Mouse (Mus musculus): ENCODE results near the gene Cobl.
A peak's percentile ranks its signal among the peaks of the same experiment; 100 is the strongest.

The Cobl gene

DNA sequence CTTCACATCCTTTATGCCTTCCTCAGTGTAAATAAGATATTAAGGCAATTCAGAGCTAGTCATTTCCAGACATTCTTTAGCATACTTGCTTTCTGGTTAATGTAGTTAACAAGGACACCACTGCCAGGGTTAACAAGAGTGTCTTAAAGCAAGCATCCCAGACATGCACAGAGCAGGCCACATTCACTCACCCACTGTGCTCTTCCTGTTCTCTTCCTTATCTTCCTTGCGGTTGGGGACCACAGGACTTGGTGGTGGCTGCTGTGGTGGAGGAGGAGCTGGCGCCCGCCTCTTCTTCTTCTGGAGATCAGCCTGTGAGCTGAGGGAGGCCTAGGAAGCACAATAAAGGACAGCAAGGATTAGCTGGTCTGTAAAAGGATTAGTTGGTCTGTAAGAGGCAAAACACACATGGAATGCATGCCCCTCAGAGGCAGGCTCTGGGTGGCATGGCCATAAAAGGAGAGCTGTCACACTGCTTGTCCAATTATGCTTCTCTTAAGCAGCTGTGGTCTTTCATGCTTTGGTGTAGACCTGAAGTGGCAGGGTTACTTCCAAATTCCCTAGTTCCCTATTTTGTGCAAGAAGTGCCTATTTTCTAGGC is 155.2 kb downstream of the Cobl start:
- DNase-seq (ENCODE audit: low read depth), result no peak

DNA sequence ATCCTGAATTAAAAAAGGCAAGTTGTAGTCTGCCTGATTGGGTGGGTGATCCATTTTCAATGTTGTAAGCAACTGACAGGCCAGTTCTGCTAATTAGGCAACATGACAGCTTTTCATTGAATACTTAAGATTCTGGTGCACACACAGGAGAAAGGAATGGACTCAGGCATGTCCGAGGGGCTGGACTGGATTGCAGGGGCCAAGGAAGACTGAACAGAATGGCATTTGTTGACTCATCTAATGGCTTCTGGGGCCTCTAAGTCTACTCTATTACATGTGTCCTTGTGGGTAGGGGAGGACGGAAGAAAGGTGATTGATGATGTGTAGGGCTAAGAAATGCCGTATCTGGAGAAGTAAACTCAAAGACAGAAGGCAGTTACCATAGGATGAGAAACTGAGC is 159.9 kb downstream of the Cobl start:
- DNase-seq (ENCODE audit: low read depth), result no peak

DNA sequence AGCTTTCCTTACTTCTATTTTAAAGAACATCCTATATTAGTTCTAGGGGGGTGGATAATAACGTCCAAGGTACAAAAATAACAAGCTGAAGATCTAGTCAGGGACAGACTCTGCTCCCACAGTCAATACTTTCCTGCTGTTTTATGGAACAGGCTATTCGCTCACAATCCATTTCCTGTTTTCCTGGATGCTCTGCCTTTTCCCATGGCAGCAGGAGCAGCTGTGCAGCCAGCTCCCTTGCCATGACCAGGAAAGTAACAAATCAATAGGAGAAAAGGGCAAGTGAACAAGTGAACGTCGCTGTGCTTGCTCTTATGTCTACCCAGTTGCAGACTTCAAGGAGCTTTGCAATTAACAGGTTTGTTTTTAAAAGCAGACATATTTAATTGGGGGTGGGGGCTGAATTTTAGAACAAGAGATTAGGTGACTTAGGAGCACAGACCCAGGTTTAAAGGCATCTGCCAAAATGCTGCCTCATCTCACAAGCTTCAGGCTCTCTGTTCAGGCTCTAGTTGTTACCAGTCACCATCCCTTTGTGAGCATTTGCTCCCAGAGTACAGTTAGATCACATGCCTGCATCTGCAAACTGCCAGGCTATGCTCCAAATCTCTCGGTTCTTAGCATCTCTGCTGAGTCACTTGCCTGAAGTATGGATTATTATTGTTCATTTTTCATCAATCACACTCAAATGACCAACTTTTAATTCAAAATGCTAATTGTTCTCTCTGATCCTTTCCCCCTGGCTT is 164.9 kb downstream of the Cobl start:
- no peak for DNase-seq (ENCODE audit: low read depth)

DNA sequence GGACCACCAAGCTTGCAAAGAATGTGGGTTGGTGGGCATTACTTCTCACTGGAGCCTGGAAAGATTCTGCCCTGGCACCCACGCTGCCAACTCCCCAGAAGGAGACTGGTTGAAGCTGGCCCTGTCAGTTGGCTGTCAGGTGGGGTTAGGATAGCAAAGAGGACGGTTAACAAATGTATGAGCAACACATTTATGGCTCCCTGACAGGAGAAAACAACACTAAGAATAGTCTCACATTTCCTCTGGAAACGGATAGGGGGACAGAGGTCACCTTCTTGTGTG is 173.2 kb downstream of the Cobl start:
- no peak for DNase-seq (ENCODE audit: low read depth)

DNA sequence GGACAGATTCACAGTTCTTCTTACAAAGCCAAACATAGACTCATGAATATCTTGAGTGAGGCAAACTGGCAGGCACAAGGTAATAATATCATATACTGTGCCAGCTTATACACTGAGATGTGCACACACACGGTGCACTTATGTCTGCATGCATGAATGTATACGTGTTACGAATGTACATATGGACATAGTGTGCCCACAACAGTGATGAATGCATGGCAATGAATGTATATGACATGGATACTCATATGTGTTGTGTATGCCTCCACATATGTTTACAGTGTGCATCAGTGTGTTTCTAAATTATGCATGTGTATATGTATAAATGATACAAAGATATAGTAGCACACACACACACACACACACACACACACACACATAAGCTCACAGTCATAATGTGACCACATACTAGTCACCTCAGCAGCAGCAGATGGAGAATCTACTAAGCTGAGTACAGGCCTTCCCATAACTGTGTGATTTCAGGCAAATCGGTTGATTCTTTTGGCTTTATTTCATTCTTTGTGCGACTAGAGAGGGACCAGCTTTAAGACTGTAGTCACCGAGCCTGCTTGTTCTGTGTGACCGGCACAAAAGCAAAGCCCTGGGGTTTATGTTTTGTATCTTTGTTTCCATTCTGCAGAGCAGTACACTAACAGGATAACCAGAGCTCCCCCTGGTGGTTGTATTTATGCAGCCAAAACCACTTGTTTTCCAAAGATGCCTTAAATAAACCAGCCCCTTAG is 173.7 kb downstream of the Cobl start:
- DNase-seq (ENCODE audit: low read depth), result peak; percentile 63

DNA sequence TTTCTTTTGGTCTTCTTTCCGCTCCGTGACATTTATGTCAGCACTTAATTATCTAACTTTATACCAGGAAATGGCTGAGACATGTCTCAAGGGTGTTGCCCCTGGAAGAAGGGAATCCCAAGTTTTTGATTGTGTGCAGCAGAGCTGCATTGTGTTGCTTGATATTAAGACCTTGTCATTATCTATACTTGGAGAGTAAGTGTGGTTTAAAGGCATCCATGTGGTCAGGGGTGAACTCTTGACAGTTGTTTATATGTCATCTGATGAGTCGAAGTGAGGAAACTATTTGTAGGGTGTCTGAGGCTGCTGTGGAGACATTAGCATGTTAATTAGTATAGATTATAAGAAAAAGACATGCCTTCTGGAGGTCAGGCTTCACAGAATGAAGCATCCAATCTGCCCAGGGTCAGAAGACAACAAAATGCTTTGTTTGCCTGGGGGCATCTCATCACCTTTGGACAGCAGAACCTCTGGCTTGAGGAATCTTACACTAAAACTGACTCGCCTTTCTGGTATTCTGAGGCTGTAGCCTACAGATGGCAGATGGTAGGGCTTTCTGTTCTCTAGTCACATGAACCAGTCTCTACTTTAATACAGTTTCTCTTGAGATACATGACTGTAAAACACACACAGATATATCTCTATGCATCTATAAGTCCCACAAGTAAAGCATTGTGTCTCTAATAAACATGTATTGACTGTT is 179.3 kb downstream of the Cobl start:
- DNase-seq (ENCODE audit: low read depth), result no peak

DNA sequence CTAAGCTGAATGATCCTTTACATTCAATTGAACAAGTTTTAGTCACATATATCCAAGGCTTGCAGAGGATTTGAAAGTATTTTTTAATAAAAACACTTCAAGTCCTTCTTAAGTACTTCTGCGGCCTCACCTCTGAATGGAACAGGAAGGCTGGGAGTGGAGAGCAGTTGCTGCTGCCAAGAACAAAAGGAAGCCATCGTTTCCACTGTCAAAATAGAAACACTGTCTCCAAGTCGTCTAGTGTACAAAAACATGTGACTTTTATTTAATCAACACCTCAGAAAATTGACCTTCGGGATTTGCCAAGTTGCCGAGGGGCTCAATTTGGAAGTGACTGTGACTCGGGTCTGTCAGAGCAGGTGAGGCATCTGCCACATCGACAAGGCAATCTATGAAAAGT is 184.0 kb downstream of the Cobl start:
- no peak for DNase-seq (ENCODE audit: low read depth)

DNA sequence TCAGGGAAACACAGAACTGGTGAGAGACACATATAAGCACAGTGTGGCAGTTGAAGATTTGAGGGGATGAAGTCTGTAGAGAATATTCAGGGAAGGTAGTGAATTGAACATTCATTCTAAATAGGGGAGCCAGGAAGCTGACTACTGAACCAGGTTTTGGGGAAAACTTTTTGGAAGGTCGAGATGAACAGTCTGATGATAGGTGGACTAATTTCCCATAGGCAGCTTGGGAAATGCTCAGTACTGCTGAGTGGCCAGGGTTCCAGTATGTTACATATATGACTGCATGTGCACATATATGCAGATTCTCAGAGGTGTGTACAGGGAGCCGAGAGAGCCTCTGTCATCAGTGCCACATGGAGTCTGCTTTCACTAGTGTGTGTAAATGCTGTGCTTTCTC is 190.5 kb downstream of the Cobl start:
- no peak for DNase-seq (ENCODE audit: low read depth)

DNA sequence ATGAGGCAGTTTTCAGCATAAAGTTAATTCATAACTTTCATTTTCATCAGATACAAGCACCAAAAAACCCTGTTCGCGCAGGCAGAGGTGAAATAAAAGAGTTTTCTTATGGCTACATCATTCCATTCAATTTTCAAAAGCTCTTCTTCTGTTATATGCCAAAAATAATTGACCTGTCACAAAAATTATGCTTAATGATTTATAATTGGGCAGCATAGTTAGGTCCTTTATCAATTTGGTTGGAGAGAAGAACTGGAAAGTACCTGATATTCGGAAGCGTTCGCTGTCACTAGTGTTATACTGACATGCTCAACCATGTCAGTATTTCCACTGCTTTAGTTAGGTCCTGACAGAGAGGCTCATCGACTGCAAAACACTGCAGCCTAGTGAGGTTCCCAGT is 191.0 kb downstream of the Cobl start:
- no peak for DNase-seq (ENCODE audit: low read depth)

DNA sequence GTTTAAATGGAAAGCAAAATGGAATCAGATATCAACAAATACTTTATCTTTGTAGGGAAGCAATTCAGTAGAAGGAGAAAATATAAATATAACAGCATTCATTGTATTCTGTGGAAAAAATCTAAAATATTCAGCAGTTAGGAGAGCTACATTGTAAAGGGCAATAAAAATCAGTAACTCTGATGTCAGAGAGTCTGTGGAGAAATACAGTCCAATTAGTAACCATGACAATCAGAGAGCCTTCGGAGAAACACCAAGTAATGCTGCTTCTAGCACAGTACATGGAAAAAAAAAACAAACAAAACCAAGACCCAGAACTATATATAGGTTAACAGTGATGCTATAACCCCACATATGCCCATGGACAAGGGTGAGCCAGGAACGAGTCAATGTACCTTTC is 206.3 kb downstream of the Cobl start:
- DNase-seq (ENCODE audit: low read depth), result no peak

DNA sequence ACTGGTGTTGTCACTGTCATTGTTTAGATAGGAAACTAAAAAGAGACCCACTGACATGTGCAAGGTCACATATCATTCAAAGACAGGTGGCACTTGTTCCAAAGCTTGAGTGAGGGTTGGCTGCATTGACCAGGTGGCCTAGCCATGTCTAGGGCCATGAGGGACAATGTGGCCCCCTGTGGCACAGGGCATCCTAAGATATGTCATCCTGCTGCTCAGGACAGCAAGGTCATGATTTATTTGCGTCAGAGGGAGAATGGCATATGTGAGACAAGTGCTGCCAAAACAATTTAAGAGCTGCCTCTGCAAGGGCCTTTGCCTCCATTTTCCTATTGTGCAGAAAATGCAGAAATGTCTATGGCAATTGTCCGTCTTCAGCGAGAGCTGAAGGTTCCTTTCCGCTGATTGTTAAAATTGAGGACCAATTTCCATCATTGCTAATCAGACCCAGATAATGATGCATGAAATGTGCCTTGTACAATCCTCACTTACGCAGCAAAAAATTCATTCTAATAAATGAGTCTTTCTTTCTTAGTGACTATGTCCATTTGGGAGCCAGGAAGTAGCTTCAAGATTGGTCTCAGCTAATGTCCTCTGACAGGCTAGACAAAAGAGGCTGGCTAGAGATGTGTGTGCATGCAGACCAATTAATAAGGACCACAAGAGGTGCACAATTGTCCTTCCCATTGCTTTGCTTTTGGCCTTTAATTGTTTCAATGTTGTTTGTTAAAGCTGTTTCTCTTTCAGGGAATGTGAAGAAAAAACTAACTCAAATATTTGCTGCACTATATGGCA is 207.2 kb downstream of the Cobl start:
- DNase-seq (ENCODE audit: low read depth), result no peak

DNA sequence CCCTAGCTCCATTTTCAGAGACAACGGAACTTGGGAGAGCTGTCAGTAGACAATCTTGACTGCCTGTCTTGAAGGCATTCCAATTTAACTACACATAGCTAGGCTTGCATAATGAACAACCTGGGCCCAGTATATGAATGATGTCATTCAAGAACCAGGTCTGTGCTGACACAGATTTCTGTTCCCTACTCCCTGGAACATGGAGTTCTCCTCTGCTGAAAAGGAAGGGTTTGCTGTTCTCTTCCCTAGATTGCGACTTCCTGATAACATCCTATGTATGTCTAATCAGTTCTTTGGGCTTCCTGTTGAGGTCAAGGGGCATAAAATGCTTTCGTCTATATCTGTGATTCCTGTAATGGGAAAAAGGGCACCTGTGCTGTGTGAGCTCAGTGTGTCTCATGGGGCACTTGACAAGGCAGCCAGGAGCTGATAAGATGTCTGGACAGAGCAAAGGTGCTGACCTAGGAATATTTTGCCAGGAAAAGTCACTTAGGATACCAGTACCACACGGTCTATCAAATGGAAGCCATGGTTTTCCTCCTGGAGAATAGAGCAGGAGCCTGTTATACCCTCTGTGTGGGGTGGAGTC is 219.3 kb downstream of the Cobl start:
- DNase-seq (ENCODE audit: low read depth), result no peak

DNA sequence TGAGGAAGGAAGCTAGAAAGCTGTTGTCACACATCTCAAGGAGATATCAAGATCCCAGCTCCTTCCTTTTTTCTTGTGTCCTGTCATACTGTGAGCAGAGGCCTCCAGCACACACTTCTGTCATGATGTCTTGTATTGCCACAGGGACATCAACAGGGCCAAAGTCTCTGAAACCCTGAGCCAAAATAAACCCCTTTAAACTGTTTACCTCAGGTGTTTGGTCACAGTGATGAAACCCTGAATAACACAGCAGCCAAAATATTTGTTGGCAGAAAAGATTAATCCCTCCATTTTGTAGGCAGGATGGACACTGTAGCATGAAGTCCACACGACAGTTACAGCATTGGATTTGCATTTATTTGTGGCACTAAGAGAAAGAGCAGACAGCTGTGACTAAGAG is 228.4 kb downstream of the Cobl start:
- DNase-seq (ENCODE audit: low read depth), result no peak

DNA sequence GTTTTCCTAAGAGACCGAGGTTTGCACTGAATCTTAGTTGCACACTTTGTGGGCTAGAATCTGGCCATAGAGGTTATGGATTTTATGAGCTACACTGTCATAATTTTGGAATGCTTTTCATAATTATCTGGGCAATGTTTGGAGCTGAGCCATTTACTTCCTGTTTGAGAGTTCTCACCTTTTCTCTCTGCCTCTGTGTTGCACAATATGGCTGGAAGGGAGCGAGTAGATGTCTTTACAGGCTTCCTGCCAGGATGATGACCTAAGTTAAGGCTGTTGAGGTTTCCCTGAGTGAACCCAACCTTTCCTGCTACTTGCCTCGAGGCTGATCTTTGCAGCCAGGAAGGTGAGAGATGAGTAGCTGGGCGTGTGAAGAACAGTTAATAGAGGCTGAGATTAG is 229.9 kb downstream of the Cobl start:
- DNase-seq (ENCODE audit: low read depth), result no peak

DNA sequence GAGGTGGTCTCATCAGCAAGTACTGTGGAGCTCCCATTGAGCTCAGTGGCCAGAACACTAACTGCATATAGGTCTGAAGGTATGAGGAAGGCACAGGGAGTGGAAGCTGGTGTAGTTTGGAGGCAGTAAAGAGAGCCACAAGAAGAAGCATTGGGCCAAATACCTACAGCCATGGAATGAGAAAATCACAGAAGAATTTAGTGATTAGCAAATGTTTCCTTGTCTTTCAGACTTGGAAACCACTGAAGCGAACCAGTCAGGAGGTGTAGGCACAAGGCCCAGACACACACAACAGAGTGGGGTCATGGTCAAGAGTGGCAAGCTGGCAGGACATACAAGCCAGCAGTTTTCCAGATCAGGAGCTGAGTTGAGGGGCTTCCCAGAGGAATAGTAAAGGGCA is 230.6 kb downstream of the Cobl start:
- no peak for DNase-seq (ENCODE audit: low read depth)

DNA sequence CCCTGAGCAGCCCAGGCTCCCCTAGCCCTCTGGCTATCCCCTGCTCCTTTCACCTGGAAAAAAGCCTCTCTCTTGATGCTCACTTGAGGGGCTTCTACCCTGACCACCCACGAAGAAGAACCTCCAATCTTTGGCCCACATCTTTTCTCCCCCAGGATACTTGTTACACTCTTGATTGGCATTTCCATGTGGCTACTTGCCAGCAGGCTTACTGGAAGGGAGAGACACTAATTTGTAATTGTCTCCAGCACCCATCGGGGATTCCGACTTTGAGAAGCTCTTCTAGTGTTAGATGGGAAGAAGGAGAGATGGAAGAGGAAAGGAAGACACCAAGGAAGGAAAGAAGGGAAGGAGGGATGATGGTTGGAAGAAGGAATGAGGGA is 232.0 kb downstream of the Cobl start:
- no peak for DNase-seq (ENCODE audit: low read depth)

DNA sequence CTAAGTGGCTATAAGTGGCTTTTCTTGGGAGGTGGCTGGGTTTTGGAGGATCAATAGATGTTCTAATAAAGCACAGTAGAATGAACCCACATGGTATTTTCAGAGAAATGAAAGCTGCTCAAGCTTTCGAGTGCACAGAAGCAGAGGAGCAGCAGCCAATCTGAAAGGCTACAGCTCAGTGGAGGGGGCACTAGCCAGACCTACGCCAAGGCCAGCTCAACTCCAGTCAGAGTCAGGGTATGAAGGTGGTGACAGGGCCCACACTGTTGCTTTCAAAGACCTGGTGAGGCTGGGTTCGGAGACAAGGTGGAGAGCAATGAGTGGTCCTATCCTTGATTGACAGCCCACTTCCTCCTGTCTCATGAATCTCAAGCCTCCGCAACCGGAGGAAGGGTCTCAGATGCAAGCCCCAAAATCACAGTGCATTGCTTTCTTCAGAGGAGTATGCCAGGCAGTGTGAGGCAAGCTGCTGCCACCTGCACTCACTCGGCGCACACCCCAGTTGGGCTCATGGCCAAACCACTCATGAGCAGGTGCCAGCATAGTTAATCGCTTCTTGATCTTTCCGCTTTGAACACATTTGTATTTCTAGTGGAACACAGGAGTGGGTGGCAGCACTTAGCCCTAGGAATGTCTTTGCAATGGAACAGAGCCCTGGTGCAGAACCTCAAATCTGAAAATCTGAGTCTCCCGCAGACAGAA is 232.6 kb downstream of the Cobl start:
- no peak for DNase-seq (ENCODE audit: low read depth)

DNA sequence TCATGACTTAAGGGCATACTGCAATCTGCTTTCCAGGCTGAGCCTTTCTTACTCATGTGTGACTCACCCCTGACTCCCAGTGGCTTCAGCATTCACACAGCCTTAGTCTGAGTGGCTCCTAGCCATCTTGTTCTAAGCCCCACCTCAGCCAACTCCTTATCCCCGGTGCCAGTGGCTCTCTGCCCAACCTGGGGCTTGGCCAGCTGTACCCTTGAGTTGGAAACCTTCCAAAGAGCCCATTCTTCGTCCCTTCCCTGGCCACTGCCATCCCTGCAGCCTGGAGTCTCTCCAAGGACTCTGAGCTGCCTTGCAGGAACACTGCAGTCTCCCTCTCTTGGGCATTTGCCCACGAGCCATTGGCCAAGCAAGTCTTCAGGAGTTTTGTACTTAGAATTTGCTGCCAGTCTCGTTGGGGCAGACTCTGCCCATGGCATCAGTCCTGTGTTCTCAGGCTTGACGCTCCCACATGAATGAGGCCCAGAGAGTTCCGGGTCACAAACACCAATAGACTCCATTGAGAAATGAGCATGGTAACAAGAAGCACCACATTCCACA is 233.2 kb downstream of the Cobl start:
- no peak for DNase-seq (ENCODE audit: low read depth)

DNA sequence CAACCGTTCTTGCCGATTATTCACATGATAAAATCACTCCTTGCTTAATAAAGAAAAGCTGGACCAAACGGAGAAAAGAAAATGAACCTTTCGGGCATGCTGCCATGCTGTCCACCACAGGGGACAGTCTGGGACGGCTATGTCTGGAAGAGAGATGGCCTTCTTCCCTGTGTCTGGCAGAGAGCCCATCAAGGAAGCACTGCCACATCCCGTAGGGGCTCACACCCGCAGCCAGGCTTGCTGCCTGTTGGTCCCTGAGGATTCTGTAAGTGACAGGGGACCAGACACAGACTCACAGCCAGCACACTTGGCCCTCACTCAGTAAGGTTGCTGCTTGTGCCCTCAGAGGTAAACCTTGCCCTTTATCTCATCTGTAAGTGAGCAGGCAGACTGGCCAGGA is 235.3 kb downstream of the Cobl start:
- no peak for DNase-seq (ENCODE audit: low read depth)

DNA sequence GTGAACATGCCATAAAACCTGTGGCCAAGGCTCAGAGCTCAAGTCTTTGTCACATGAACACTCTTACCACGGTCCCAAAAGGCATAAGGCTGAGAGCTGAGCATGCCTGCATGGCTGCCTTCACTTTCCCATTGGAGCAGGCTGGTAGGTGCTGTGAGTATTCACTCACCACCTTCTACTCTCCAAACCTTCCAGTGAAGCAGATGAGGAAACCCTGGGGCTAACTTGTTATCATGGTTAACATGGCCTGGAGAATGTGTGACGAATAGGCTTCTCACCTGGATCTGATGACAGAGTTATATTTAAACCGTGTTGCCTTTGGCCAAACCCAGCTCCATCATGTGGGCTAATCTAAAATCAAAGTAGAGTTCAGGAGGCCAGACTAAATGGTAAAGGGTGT is 237.4 kb downstream of the Cobl start:
- DNase-seq (ENCODE audit: low read depth), result no peak
